Mouse (Mus musculus): ENCODE data around the gene Rsg1.

DNA sequence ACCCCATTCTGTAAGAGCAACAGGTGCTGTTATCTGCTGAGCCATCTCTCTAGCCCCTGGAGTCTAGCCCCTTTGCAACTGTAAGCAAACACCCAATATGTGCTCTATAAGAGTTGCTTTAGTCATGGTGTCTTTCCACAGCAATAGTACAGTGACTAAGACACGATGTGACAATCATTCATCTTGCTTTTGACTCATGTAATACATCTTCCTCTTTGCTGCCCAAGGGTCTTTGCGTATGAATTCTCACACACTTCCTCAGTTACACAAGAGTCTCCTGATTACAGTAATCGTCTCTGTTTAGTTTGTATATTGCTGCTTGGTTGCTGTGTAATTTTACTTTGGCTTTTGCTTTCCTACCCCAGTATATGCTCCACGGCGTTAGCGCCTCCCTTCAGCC is 31.8 kb upstream of the Rsg1 start:
- no peak for TF ChIP-seq CTCF (IDR thresholded peaks at IDR 0.05; ENCODE audit: insufficient read depth, low read depth, low read length)
- TF ChIP-seq POLR2A (IDR thresholded peaks at IDR 0.05; ENCODE audit: insufficient read depth, low read depth, low read length), result no peak
